ENCODE assay signal across 8 mouse cellular contexts in the genomic region with DNA sequence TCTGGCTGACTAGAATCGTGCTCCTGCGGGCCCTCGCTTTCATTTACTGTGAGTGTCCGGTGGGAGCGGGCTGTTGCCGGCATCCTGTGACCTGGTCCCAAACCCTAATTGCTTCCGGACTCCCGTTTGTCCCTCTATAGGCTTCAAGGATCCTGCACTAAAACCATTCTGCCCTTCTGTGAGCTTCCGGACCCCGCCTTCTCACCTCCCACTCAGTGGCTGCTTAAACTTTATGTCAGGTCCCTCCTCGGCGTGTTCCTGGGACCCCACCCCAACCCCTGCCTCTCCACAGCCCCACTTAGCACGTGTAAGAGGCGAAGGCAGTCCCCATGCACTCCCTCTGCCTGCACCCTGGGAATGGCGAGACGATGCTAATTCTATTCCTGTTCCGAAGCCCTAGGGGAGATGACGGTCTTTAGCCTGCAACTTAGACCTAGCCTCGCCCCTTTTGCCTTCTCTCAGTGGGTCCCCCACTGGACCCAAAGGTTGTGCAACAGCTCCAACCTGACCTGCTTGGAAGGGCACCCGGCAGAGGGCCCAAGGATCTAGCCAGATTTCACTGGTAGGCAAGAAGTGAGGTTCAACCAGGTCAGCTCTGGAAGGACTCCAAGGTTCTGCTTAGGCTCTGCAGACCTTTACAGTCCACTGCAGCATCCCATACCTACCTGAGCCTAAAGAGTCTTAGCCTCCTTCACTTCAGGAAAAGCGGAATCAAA. TPM values are rescaled to one million over a fixed set of nuclear protein-coding genes. Genes with fewer than 3 reads are reported as not detected.
DNase-seq lines count a peak whose midpoint lies in the region; ATAC-seq and TF ChIP-seq lines count a peak whose summit lies in the region.

No protein-coding gene starts in this region.

- peak overlapping the region; percentile 82 for H3K4me3 ChIP-seq in heart, embryonic 12.5 days
- peak overlapping the region; percentile 72 for H3K4me3 ChIP-seq in forebrain, embryonic 16.5 days (replicated peaks; ENCODE audit: low read length)
- H3K4me3 ChIP-seq in limb, embryonic 10.5 days: peak overlapping the region; percentile 76
- H3K4me3 ChIP-seq in small intestine, adult 2 months (ENCODE audit: low read depth, low read length): peak overlapping the region; percentile 81

- DNase-seq in heart, postnatal 14 days: no peak
- DNase-seq in MN1 (ENCODE audit: low spot score): peak; percentile 25
- peak; percentile 48 for DNase-seq in limb, embryonic 10.5 days (ENCODE audit: low spot score)
- DNase-seq in ovary, postnatal 14 days (ENCODE audit: low spot score): no peak

- no peaks in the 10 kb centered on the region for H3K9me3 ChIP-seq in heart, embryonic 12.5 days (replicated peaks)
- H3K9me3 ChIP-seq in forebrain, embryonic 16.5 days (ENCODE audit: control insufficient read depth, low read length): no peaks in the 10 kb centered on the region
- H3K9me3 ChIP-seq in limb, embryonic 10.5 days (replicated peaks): no peaks in the 10 kb centered on the region

- TF ChIP-seq POLR2A in small intestine, adult 2 months (IDR thresholded peaks at IDR 0.05; ENCODE audit: low read depth, low read length): no peak

- H3K4me2 ChIP-seq in heart, embryonic 12.5 days: peak overlapping the region; percentile 97
- peak overlapping the region; percentile 66 for H3K4me2 ChIP-seq in forebrain, embryonic 16.5 days (ENCODE audit: low read length)

- 5% methylated on average over 21 of the region's 21 CpGs for WGBS in heart, embryonic 12.5 days
- 7% methylated on average over 21 of the region's 21 CpGs for WGBS in forebrain, embryonic 16.5 days
- 7% methylated on average over 21 of the region's 21 CpGs for WGBS in limb, embryonic 10.5 days
- 8% methylated on average over 21 of the region's 21 CpGs for WGBS in small intestine, adult 2 months

- H3K27ac ChIP-seq in heart, embryonic 12.5 days (ENCODE audit: poor library complexity, severe bottlenecking): peak overlapping the region; percentile 63
- peak overlapping the region; percentile 60; the same call in 1 of the 2 replicates for H3K27ac ChIP-seq in forebrain, embryonic 16.5 days (ENCODE audit: low read length)
- peak overlapping the region; percentile 94 for H3K27ac ChIP-seq in limb, embryonic 10.5 days
- H3K27ac ChIP-seq in small intestine, adult 2 months (ENCODE audit: insufficient read depth, low read depth, low read length): no peak overlapping the region

- H3K36me3 ChIP-seq in heart, embryonic 12.5 days: peaks cover under 1% of the 10 kb centered on the region
- no peaks in the 10 kb centered on the region for H3K36me3 ChIP-seq in forebrain, embryonic 16.5 days (ENCODE audit: control insufficient read depth, insufficient read depth)
- H3K36me3 ChIP-seq in limb, embryonic 10.5 days: peaks cover 8% of the 10 kb centered on the region
- H3K36me3 ChIP-seq in small intestine, adult 2 months (ENCODE audit: control insufficient read depth, insufficient read depth, low read length): no peaks in the 10 kb centered on the region

- peaks cover 55% of the 10 kb centered on the region for H3K4me1 ChIP-seq in heart, embryonic 12.5 days (replicated peaks)
- peaks cover 21% of the 10 kb centered on the region for H3K4me1 ChIP-seq in forebrain, embryonic 16.5 days (replicated peaks; ENCODE audit: control insufficient read depth, insufficient read depth, low read length)
- H3K4me1 ChIP-seq in limb, embryonic 10.5 days: peaks cover 57% of the 10 kb centered on the region
- peaks cover 3% of the 10 kb centered on the region for H3K4me1 ChIP-seq in small intestine, adult 2 months (ENCODE audit: control insufficient read depth, insufficient read depth, insufficient read length, low read length)

- intact Hi-C loops in heart, postnatal 14 days (cut with DNase I): loop anchor here (5.0 kb wide), 1 partner anchor 223 kb away; no protein-coding TSS in a partner anchor

- H3K9ac ChIP-seq in heart, embryonic 12.5 days: peak overlapping the region; percentile 88
- H3K9ac ChIP-seq in forebrain, embryonic 16.5 days (replicated peaks; ENCODE audit: low read depth, low read length): peak overlapping the region; percentile 81

- TF ChIP-seq CTCF in small intestine, adult 2 months (IDR thresholded peaks at IDR 0.05; ENCODE audit: extremely low read depth, insufficient read length, insufficient replicate concordance, low read depth, low read length): no peak

- H3K27me3 ChIP-seq in heart, embryonic 12.5 days (replicated peaks): no peaks in the 10 kb centered on the region
- H3K27me3 ChIP-seq in forebrain, embryonic 16.5 days (replicated peaks; ENCODE audit: control insufficient read depth, insufficient read depth, low read length): no peaks in the 10 kb centered on the region
- H3K27me3 ChIP-seq in limb, embryonic 10.5 days (ENCODE audit: low read depth, poor library complexity, severe bottlenecking): peaks cover 48% of the 10 kb centered on the region
- H3K27me3 ChIP-seq in small intestine, adult 2 months (ENCODE audit: control insufficient read depth, insufficient read depth, low read length): no peaks in the 10 kb centered on the region

- peak; percentile 39 for ATAC-seq in heart, embryonic 12.5 days (ENCODE audit: insufficient number of reproducible peaks, low FRiP score)
- ATAC-seq in forebrain, embryonic 16.5 days: peak; percentile 34
- no peak for ATAC-seq in monocyte, adult 5-6 weeks (replicated peaks; ENCODE audit: insufficient number of reproducible peaks, low FRiP score, low TSS enrichment, poor library complexity, severe bottlenecking)

RNA-seq across cellular contexts. Expression of gene Lmf1, which starts 0.6 kb away (rescaled TPM):
- 34.6 and 35.3 TPM in 2 replicates for polyA plus RNA-seq in heart, embryonic 12.5 days (2016; fragmentation: Nextera tagmentation; extraction: Ambion mirVana)
- 10 to 100 TPM; 26.2 to 28.0 TPM for total RNA-seq in heart, postnatal 14 days (2021)
- polyA plus RNA-seq in forebrain, embryonic 16.5 days (2015; fragmentation: Nextera tagmentation; extraction: Ambion mirVana): 18.3 and 19.4 TPM in 2 replicates
- polyA plus RNA-seq in limb, embryonic 10.5 days (2016; fragmentation: Nextera tagmentation; extraction: Ambion mirVana): 28.9 and 29.0 TPM in 2 replicates
- 10.0 and 10.9 TPM in 2 replicates for polyA plus RNA-seq in small intestine, adult 2 months (2012; rRNA removed)
- 10.4 to 17.8 TPM (median 11.8 TPM) in 3 replicates for total RNA-seq in monocyte, adult 5-6 weeks (2017)

RNA-seq across cellular contexts. Expression of gene Sox8, which starts 9.0 kb away (rescaled TPM):
- polyA plus RNA-seq in heart, embryonic 12.5 days (2016; fragmentation: Nextera tagmentation; extraction: Ambion mirVana): 1.6 and 1.9 TPM in 2 replicates
- total RNA-seq in heart, postnatal 14 days (2021): under 1 TPM; 0.56 to 0.67 TPM
- 26.1 and 26.8 TPM in 2 replicates for polyA plus RNA-seq in forebrain, embryonic 16.5 days (2015; fragmentation: Nextera tagmentation; extraction: Ambion mirVana)
- 11.1 and 13.1 TPM in 2 replicates for polyA plus RNA-seq in limb, embryonic 10.5 days (2016; fragmentation: Nextera tagmentation; extraction: Ambion mirVana)
- polyA plus RNA-seq in small intestine, adult 2 months (2012; rRNA removed): 0.67 and 0.98 TPM in 2 replicates
- 1.2 TPM in 1 of 3 replicates, not detected in the others for total RNA-seq in monocyte, adult 5-6 weeks (2017)

Comparison
In these comparisons a context has a peak if more than half of its experiments do, and no peak if none do; other contexts are left out.
1. DNase-seq: peak in MN1 (single experiment) and limb, embryonic 10.5 days (single experiment); none in heart, postnatal 14 days (0 of 2) and ovary, postnatal 14 days (single experiment).
2. Peak in every context shown above with its lines, with median percentiles within 50 percentile points of each other: H3K4me3 ChIP-seq.